Mouse (Mus musculus) bone marrow macrophage, adult 2 months (primary cell): ENCODE results near the gene Cdh13.

Experiments used
- CTCF ChIP-seq: IDR thresholded peaks from 2 replicates; pipeline ENCODE4 v1.5.1; 2012; ENCODE audit warnings: low read depth, mild to moderate bottlenecking, low read length, moderate library complexity
- POLR2A ChIP-seq: IDR thresholded peaks from 2 replicates; pipeline ENCODE4 v1.6.1; 2012; ENCODE audit warnings: mild to moderate bottlenecking, low read depth, low read length, borderline replicate concordance

- TF ChIP-seq POLR2A (no peak), CTCF (no peak)
These were observed 280.5 kb downstream of the Cdh13 start for GRCm38 (mm10) chr8:118564024-118564423.
